Mouse (Mus musculus) limb, embryonic 14.5 days (tissue): ENCODE measurements around the gene Socs2. TPM values are rescaled to one million over a fixed set of nuclear protein-coding genes. Genes with fewer than 3 reads are reported as not detected.

Experiments
- ATAC-seq: fragments of 200-750 bp; cut with Nextera tagmentation; 2 replicates; pipeline ENCODE4 v1.8.0; 2017; ENCODE audit warnings: low read depth, moderate number of reproducible peaks, moderate TSS enrichment; ENCODE audit not compliant: low FRiP score
- DNase-seq: peaks from one replicate; pipeline ENCODE4 v3.0.0-alpha.2; 2015; ENCODE audit warnings: low spot score
- H3K27ac ChIP-seq: fragments of 300-500 bp; sonication (generic); replicated peaks from 2 replicates; pipeline ENCODE4 v1.5.1; 2014; ENCODE audit warnings: low read depth, mild to moderate bottlenecking, low read length, moderate library complexity, mixed read lengths
- H3K27me3 ChIP-seq: fragments of 300-500 bp; sonication (generic); 2 replicates; pipeline ENCODE4 v1.6.1; 2014; ENCODE audit warnings: low read length, mixed read lengths; ENCODE audit not compliant: control insufficient read depth, insufficient read depth
- H3K36me3 ChIP-seq: fragments of 300-500 bp; sonication (generic); 2 replicates; pipeline ENCODE4 v1.6.1; 2014; ENCODE audit warnings: mild to moderate bottlenecking, low read length, moderate library complexity, mixed read lengths; ENCODE audit not compliant: control insufficient read depth, insufficient read depth
- H3K4me1 ChIP-seq: fragments of 300-500 bp; sonication (generic); 2 replicates; pipeline ENCODE4 v1.6.1; 2014; ENCODE audit warnings: antibody characterized with exemption, low read length, mixed read lengths; ENCODE audit not compliant: control insufficient read depth, insufficient read depth
- H3K4me2 ChIP-seq: fragments of 300-500 bp; sonication (generic); replicated peaks from 2 replicates; pipeline ENCODE4 v1.6.1; 2014; ENCODE audit warnings: low read depth, mild to moderate bottlenecking, low read length, moderate library complexity; ENCODE audit not compliant: severe bottlenecking
- H3K4me3 ChIP-seq: fragments of 300-500 bp; sonication (generic); replicated peaks from 2 replicates; pipeline ENCODE4 v1.5.1; 2014; ENCODE audit warnings: low read length
- H3K9ac ChIP-seq: fragments of 300-500 bp; sonication (generic); 2 replicates; pipeline ENCODE4 v1.6.1; 2014; ENCODE audit warnings: mild to moderate bottlenecking, low read depth, low read length, moderate library complexity; ENCODE audit not compliant: severe bottlenecking
- H3K9me3 ChIP-seq: fragments of 300-500 bp; sonication (generic); 2 replicates; pipeline ENCODE4 v1.6.1; 2016; ENCODE audit warnings: low read length; ENCODE audit not compliant: control insufficient read depth
- POLR2A ChIP-seq: fragments of 200-500 bp; IDR thresholded peaks from 2 replicates; pipeline ENCODE4 v1.8.0; 2012; ENCODE audit warnings: inconsistent platforms, mild to moderate bottlenecking, moderate library complexity, borderline replicate concordance; ENCODE audit not compliant: insufficient read depth, insufficient read length; ENCODE audit errors: extremely low read depth
- WGBS: fragments of 180-500 bp; shearing (Covaris S2); extraction: QIAGEN DNeasy Blood & Tissue Kit; methylation state at CpG from one replicate; pipeline ENCODE4 v1.1.7; 2014; 5-methylcytosine and 5-hydroxymethylcytosine counted together
- polyA plus RNA-seq, 2 experiments: library from polyadenylated mRNA; depleted of rRNA in 1 of 2; stranded (reverse) in 1 of 2; unstranded in 1 of 2; fragments of >200 nt; fragmentation: Nextera tagmentation in 1 of 2; extraction: Ambion mirVana in 1 of 2; gene quantifications; 2 replicates each; pipeline versions ENCODE4 v1.2.1 to v1.2.3; 2012 to 2014

The Socs2 gene
- polyA plus RNA-seq, 2 experiments: 23.2 to 54.0 TPM

DNA sequence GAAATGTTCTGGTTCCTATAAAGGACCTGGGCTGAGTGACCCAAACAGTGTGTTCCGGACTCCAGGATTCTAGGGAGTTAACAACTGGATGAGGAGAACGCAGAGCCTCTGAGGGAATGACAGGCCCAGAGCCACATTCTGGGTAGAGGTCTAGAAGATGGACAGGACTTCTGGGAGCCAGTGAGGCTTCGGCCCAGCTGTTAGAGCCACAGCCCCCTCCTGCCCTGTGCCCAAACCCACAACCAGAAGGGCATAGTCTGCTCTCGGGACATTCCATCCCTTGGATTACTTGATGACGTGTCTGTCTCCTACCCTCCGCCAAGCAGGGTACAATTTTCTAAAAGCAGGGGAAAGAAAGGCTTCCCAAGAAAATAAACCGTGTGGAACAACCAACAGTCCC lies 7.8 kb downstream of the Socs2 start:
- Histone ChIP-seq H3K9me3 (no peaks in the 10 kb centered on the region), H3K4me3 (no peak overlapping the region), H3K4me2 (no peak overlapping the region), H3K27ac (no peak overlapping the region), H3K36me3 (peaks cover 7% of the 10 kb centered on the region; the same call in 1 of the 2 replicates), H3K27me3 (no peaks in the 10 kb centered on the region), H3K4me1 (no peaks in the 10 kb centered on the region), H3K9ac (no peak overlapping the region)
- ATAC-seq (no peak), DNase-seq (no peak)
- TF ChIP-seq POLR2A: no peak
- 77% methylated on average over 7 of the region's 7 CpGs for WGBS

DNA sequence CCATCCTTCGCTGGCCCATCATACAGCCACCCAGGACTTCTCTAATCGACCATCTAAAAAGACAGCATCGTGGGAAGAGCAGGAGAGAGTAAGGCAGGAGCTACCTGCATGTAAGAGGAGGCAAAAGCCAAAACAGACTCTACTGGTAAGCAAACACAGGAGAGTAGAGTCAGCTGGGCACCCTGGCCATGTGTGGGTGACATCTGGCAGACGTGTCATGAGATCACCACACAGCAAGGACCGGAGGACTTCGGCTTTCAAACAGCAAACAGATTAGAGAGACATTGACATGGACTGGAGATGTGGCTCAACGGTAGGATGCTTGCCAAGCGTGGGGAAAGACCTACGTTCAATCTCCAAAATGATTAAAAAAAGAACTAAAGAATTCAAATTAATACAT lies 8.5 kb downstream of the Socs2 start:
- no peak overlapping the region for H3K4me2 ChIP-seq
- no peaks in the 10 kb centered on the region for H3K9me3 ChIP-seq
- no peaks in the 10 kb centered on the region for H3K27me3 ChIP-seq
- DNase-seq: no peak
- H3K4me3 ChIP-seq: no peak overlapping the region
- no peaks in the 10 kb centered on the region for H3K4me1 ChIP-seq
- WGBS: 72% methylated on average over 9 of the region's 9 CpGs
- peaks cover 7% of the 10 kb centered on the region; the same call in 1 of the 2 replicates for H3K36me3 ChIP-seq
- TF ChIP-seq POLR2A: no peak
- no peak for ATAC-seq
- no peak overlapping the region for H3K27ac ChIP-seq
- H3K9ac ChIP-seq: no peak overlapping the region

DNA sequence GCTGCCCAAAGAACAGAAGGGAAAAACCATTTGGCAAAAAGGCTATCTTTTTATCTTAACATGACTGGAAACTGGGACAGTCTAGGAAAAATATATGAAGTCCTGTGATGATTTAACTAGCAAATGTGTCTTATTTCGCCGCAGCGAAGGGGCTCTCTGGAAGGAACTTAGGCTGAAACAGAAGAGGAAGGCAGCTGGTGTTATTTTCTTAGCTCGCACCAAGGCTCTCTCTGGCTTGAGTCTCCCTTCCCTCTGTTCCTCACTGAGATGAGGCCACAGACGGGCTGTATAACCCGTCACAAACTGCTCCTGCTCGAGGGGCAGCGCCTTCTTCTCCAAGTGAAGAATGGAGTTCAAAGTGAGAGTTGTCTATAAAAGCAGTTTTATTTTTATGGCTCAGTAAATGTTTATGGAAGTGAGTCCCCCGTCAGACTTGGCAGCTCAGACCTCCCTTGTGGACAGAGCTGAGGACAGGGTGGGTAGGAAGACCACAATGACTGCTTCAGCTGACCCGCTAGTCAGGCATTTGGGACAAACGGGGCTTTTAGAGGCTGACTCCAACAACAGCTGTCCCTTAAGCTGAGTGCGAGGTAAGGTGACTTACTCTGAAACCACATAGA lies 9.3 kb downstream of the Socs2 start:
- H3K4me2 ChIP-seq: no peak overlapping the region
- DNase-seq (no peak), ATAC-seq (no peak)
- no peak overlapping the region for H3K4me3 ChIP-seq
- no peaks in the 10 kb centered on the region for H3K4me1 ChIP-seq
- no peaks in the 10 kb centered on the region for H3K27me3 ChIP-seq
- no peak overlapping the region for H3K27ac ChIP-seq
- H3K36me3 ChIP-seq: peaks cover 7% of the 10 kb centered on the region; the same call in 1 of the 2 replicates
- no peak overlapping the region for H3K9ac ChIP-seq
- no peak for TF ChIP-seq POLR2A
- no peaks in the 10 kb centered on the region for H3K9me3 ChIP-seq
- 32% methylated on average over 12 of the region's 12 CpGs for WGBS

DNA sequence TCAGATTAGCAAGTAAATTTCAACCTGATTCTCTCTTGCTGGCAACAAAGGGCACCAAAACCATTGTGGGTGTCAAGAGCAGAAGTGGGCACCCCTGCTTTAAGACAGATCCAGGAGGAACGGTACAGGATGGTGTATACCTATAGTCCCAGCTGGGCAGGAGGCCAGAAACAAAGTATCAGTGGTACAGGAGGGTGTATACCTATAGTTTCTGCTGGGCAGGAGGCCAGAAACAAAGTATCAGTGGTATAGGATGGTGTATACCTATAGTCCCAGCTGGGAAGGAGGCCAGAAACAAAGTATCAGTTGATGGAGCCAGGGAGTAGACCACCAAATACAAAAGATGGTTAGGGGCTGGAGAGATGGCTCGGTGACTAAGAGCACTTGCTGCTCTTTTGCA lies 12.2 kb downstream of the Socs2 start:
- TF ChIP-seq POLR2A: no peak
- Histone ChIP-seq H3K9ac (no peak overlapping the region), H3K27ac (no peak overlapping the region), H3K27me3 (no peaks in the 10 kb centered on the region), H3K4me1 (peaks cover under 1% of the 10 kb centered on the region; the same call in 1 of the 2 replicates), H3K4me2 (no peak overlapping the region), H3K9me3 (no peaks in the 10 kb centered on the region), H3K36me3 (no peaks in the 10 kb centered on the region), H3K4me3 (no peak overlapping the region)
- WGBS: 93% methylated on average over 2 of the region's 2 CpGs
- DNase-seq (no peak), ATAC-seq (no peak)

DNA sequence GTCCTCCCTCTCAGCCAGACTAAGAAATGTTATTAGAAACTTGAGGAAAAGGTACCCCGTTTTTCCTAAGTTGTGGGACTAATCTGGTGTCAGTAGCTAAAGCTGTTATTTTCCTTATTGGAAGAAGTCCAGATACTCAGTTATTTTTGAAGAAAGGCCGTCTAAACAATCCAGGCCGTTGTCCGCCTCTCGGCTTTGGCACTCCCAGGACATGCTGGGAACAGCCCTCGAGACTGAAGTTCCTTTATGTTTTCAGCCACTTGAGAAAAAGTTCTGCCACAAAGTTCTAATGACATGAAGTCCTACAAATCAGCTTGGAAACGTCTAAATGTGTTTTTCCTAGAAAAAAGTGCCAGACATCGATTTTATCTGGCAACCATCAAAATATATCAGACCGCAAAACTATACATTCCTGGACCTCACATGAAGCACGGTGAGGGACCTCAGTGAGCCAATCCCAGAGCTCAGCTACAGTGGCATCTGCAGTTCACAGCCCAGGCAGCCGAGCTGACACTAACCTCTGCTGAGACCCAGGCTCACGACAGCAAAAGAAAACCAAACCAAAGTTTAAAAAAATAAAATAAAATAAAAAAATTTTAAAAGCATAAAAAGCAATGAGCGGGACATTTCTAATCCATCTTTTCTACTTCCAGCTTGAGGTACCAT lies 17.2 kb downstream of the Socs2 start:
- ATAC-seq: no peak

More for the DNA sequence above, 17.2 kb downstream of the Socs2 start:
- Histone ChIP-seq H3K4me2 (no peak overlapping the region), H3K9ac (no peak overlapping the region), H3K36me3 (no peaks in the 10 kb centered on the region), H3K9me3 (no peaks in the 10 kb centered on the region), H3K4me3 (no peak overlapping the region), H3K27me3 (0 out of 2 replicates have a peak, but pooled peaks cover 6% of the 10 kb centered on the region), H3K4me1 (peaks cover 31% of the 10 kb centered on the region), H3K27ac (no peak overlapping the region)
- DNase-seq: no peak
- 35% methylated on average over 13 of the region's 13 CpGs for WGBS
- TF ChIP-seq POLR2A: no peak
